Mouse (Mus musculus): ENCODE results near the gene Rasgrp2.

DNA sequence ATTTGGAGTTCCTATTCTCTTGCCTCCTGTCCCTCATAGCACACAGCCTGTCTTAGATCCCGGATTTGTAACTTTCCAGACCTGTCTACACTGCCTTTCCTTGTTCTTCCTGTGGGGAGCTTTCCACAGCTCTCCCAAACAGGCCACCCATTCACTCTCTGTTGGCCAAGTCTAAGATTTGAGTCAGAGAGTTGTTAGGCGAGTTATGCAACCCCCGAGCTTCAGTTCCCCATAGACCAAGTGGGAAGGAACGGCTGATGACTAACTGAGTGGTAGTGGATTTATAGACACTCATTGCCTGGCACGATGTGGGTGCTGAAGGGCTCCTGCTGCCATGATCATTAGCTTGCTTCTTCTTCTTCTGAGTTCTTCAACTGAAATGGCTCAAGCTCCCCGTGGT lies 60.4 kb downstream of the Rasgrp2 start:
- TF ChIP-seq MAX (IDR thresholded peaks at IDR 0.05) (no peak), CTCF (IDR thresholded peaks at IDR 0.05; ENCODE audit: control insufficient read depth, insufficient read depth, insufficient read length) (no peak), USF1 (IDR thresholded peaks at IDR 0.05; ENCODE audit: low read depth) (no peak), FOSL1 (IDR thresholded peaks at IDR 0.05; ENCODE audit: insufficient read depth, low read length, poor library complexity, severe bottlenecking) (no peak)

All from C2C12 (cell line).